In genomic region chr2:122466901-122467300, GRCm38 (mm10) we compare ENCODE assay signal across 8 mouse cellular contexts. TPM values are rescaled to one million over a fixed set of nuclear protein-coding genes. Genes with fewer than 3 reads are reported as not detected.
DNase-seq lines count a peak whose midpoint lies in the region; ATAC-seq and TF ChIP-seq lines count a peak whose summit lies in the region.

No protein-coding gene starts in this region.

- peak; percentile 2 for DNase-seq in layer of hippocampus, adult 8-10 months (ENCODE audit: low spot score in 2 of 2)
- DNase-seq in layer of hippocampus, adult 11-12 months (ENCODE audit: low spot score): no peak
- peak; percentile 32 for DNase-seq in liver, embryonic 11.5 days (ENCODE audit: low spot score)
- no peak for DNase-seq in retina, postnatal 1 day
- DNase-seq in urinary bladder, adult 2 months (ENCODE audit: low spot score): no peak

- H3K4me2 ChIP-seq in heart, embryonic 15.5 days: peak overlapping the region; percentile 89
- peak overlapping the region; percentile 86 for H3K4me2 ChIP-seq in liver, embryonic 11.5 days
- H3K4me2 ChIP-seq in neural tube, embryonic 14.5 days (ENCODE audit: low read depth, low read length): peak overlapping the region; percentile 87

- peak overlapping the region; percentile 58 for H3K4me3 ChIP-seq in bone marrow macrophage, adult 2 months (ENCODE audit: insufficient read depth, low read length)
- peak overlapping the region; percentile 58 for H3K4me3 ChIP-seq in heart, embryonic 15.5 days
- peak overlapping the region; percentile 52 for H3K4me3 ChIP-seq in liver, embryonic 11.5 days (ENCODE audit: low read depth, low read length)
- peak overlapping the region; percentile 52 for H3K4me3 ChIP-seq in neural tube, embryonic 14.5 days (ENCODE audit: low read depth, low read length)

- WGBS in heart, embryonic 15.5 days: 33% methylated on average over 11 of the region's 11 CpGs
- 31% methylated on average over 11 of the region's 11 CpGs for WGBS in liver, embryonic 11.5 days
- 31% methylated on average over 11 of the region's 11 CpGs for WGBS in neural tube, embryonic 14.5 days

- peaks cover 14% of the 10 kb centered on the region for H3K4me1 ChIP-seq in bone marrow macrophage, adult 2 months (ENCODE audit: control insufficient read depth, insufficient read depth, low read length)
- H3K4me1 ChIP-seq in heart, embryonic 15.5 days (replicated peaks): peaks cover 11% of the 10 kb centered on the region
- no peaks in the 10 kb centered on the region for H3K4me1 ChIP-seq in liver, embryonic 11.5 days (replicated peaks; ENCODE audit: control insufficient read depth, insufficient read depth, low read length)
- H3K4me1 ChIP-seq in neural tube, embryonic 14.5 days (ENCODE audit: control insufficient read depth, insufficient read depth, low read length): peaks cover 5% of the 10 kb centered on the region; the same call in 1 of the 2 replicates

- no peak for TF ChIP-seq CTCF in bone marrow macrophage, adult 2 months (IDR thresholded peaks at IDR 0.05; ENCODE audit: low read depth, low read length)

- 0 out of 2 replicates have a peak, but pooled peaks cover 9% of the 10 kb centered on the region for H3K27me3 ChIP-seq in heart, embryonic 15.5 days
- no peaks in the 10 kb centered on the region for H3K27me3 ChIP-seq in liver, embryonic 11.5 days (replicated peaks; ENCODE audit: control insufficient read depth, insufficient read depth, low read length)
- no peaks in the 10 kb centered on the region for H3K27me3 ChIP-seq in neural tube, embryonic 14.5 days (ENCODE audit: control insufficient read depth, insufficient read depth, low read length)

- no peak overlapping the region for H3K27ac ChIP-seq in bone marrow macrophage, adult 2 months (ENCODE audit: insufficient read depth, low read depth, low read length)
- no peak overlapping the region for H3K27ac ChIP-seq in heart, embryonic 15.5 days
- H3K27ac ChIP-seq in liver, embryonic 11.5 days (ENCODE audit: low read depth, low read length): no peak overlapping the region
- no peak overlapping the region for H3K27ac ChIP-seq in neural tube, embryonic 14.5 days (ENCODE audit: low read depth, low read length)

- 0 out of 2 replicates have a peak overlapping the region, but pooled peaks have one; percentile 44 for H3K9ac ChIP-seq in heart, embryonic 15.5 days
- H3K9ac ChIP-seq in liver, embryonic 11.5 days (ENCODE audit: low read depth, low read length): peak overlapping the region; percentile 52; the same call in 1 of the 2 replicates
- H3K9ac ChIP-seq in neural tube, embryonic 14.5 days (replicated peaks; ENCODE audit: low read depth, low read length): peak overlapping the region; percentile 67; the same call in 1 of the 2 replicates

- TF ChIP-seq POLR2A in bone marrow macrophage, adult 2 months (IDR thresholded peaks at IDR 0.05; ENCODE audit: borderline replicate concordance, low read depth, low read length): no peak

- H3K9me3 ChIP-seq in heart, embryonic 15.5 days (replicated peaks): no peaks in the 10 kb centered on the region
- H3K9me3 ChIP-seq in liver, embryonic 11.5 days (ENCODE audit: control insufficient read depth, low read length): no peaks in the 10 kb centered on the region
- H3K9me3 ChIP-seq in neural tube, embryonic 14.5 days (ENCODE audit: control insufficient read depth, low read length): no peaks in the 10 kb centered on the region

- no peaks in the 10 kb centered on the region for H3K36me3 ChIP-seq in heart, embryonic 15.5 days
- H3K36me3 ChIP-seq in liver, embryonic 11.5 days (ENCODE audit: control insufficient read depth, insufficient read depth, low read length): no peaks in the 10 kb centered on the region
- no peaks in the 10 kb centered on the region for H3K36me3 ChIP-seq in neural tube, embryonic 14.5 days (ENCODE audit: control insufficient read depth, insufficient read depth, low read length)

- ATAC-seq in heart, embryonic 15.5 days (replicated peaks; ENCODE audit: insufficient number of reproducible peaks, insufficient read depth, low FRiP score, low read depth): no peak
- no peak for ATAC-seq in liver, embryonic 11.5 days (replicated peaks; ENCODE audit: low FRiP score)
- no peak for ATAC-seq in neural tube, embryonic 14.5 days (ENCODE audit: low read depth)

RNA-seq across cellular contexts. Expression of gene Gm14085, which starts 17.8 kb away (rescaled TPM):
- total RNA-seq in layer of hippocampus, adult 8-10 months (2022): under 1 TPM in 1 of 4 experiments, not detected in 3; 0.09 TPM
- 1.2 TPM in 1 of 2 replicates, not detected in the other for polyA plus RNA-seq in bone marrow macrophage, adult 2 months (2012; ENCODE audit: insufficient read depth, insufficient read length, missing spikeins)
- polyA plus RNA-seq in heart, embryonic 15.5 days (2015; fragmentation: Nextera tagmentation; extraction: Ambion mirVana): not detected in 2 replicates
- polyA plus RNA-seq in liver, embryonic 11.5 days (2014; fragmentation: Nextera tagmentation; extraction: Ambion mirVana): not detected in 2 replicates
- polyA plus RNA-seq in neural tube, embryonic 14.5 days (2014; fragmentation: Nextera tagmentation; extraction: Ambion mirVana): not detected in 2 replicates
- polyA plus RNA-seq in urinary bladder, adult 2 months (2012; rRNA removed): 0.01 TPM in 1 of 2 replicates, not detected in the other

RNA-seq across cellular contexts. Expression of gene Slc28a2, which starts 40.6 kb away (rescaled TPM):
- total RNA-seq in layer of hippocampus, adult 8-10 months (2022): 1 to 10 TPM in 1 of 4 experiments, under 1 TPM in 3; 0.19 to 1.3 (median 0.56) TPM
- 22.4 and 29.6 TPM in 2 replicates for polyA plus RNA-seq in bone marrow macrophage, adult 2 months (2012; ENCODE audit: insufficient read depth, insufficient read length, missing spikeins)
- polyA plus RNA-seq in heart, embryonic 15.5 days (2015; fragmentation: Nextera tagmentation; extraction: Ambion mirVana): 1.4 and 1.6 TPM in 2 replicates
- 0.29 and 0.35 TPM in 2 replicates for polyA plus RNA-seq in liver, embryonic 11.5 days (2014; fragmentation: Nextera tagmentation; extraction: Ambion mirVana)
- polyA plus RNA-seq in neural tube, embryonic 14.5 days (2014; fragmentation: Nextera tagmentation; extraction: Ambion mirVana): 0.14 TPM in 1 of 2 replicates, not detected in the other
- polyA plus RNA-seq in urinary bladder, adult 2 months (2012; rRNA removed): 3.3 and 4.0 TPM in 2 replicates

Comparison
In these comparisons a context has a peak if more than half of its experiments do, and no peak if none do; other contexts are left out.
1. DNase-seq: peak in layer of hippocampus, adult 8-10 months (2 of 2) and liver, embryonic 11.5 days (single experiment); none in layer of hippocampus, adult 11-12 months (single experiment), retina, postnatal 1 day (single experiment) and urinary bladder, adult 2 months (single experiment).
2. Peak in every context shown above with its lines, with median percentiles within 50 percentile points of each other: H3K4me3 ChIP-seq, H3K4me2 ChIP-seq and H3K9ac ChIP-seq.